Mouse (Mus musculus): ENCODE data around the gene Pck1. TPM values are rescaled to one million over a fixed set of nuclear protein-coding genes. Genes with fewer than 3 reads are reported as not detected.
A peak's percentile ranks its signal among the peaks of the same experiment; 100 is the strongest.

Gene Pck1
- polyA plus RNA-seq, 1 experiment from 2014 or later, result 17.9 TPM

- Histone ChIP-seq H3K4me1 (no peaks in the 10 kb centered on the region), H3K36me3 (no peaks in the 10 kb centered on the region), H3K27me3 (peaks cover 28% of the 10 kb centered on the region), H3K9ac (no peak overlapping the region), H3K9me3 (replicated peaks) (no peaks in the 10 kb centered on the region), H3K27ac (no peak overlapping the region), H3K4me2 (no peak overlapping the region), H3K4me3 (replicated peaks) (no peak overlapping the region)
- no peak for ATAC-seq (replicated peaks; ENCODE audit: low FRiP score)
- WGBS, result 89% methylated on average over 4 of the region's 4 CpGs
These were observed 26.5 kb upstream of the Pck1 start for GRCm38 (mm10) chr2:173126386-173126785.

- H3K27ac ChIP-seq, result 0 out of 2 replicates have a peak overlapping the region, but pooled peaks have one; percentile 13
- no peak overlapping the region for H3K4me3 ChIP-seq (replicated peaks)
- H3K27me3 ChIP-seq, result peaks cover 25% of the 10 kb centered on the region
- 65% methylated on average over 2 of the region's 2 CpGs for WGBS
- peaks cover 12% of the 10 kb centered on the region for H3K4me1 ChIP-seq
- H3K4me2 ChIP-seq, result no peak overlapping the region
- H3K36me3 ChIP-seq, result no peaks in the 10 kb centered on the region
- no peak overlapping the region for H3K9ac ChIP-seq
- peak; percentile 73 for ATAC-seq (replicated peaks; ENCODE audit: low FRiP score)
- H3K9me3 ChIP-seq (replicated peaks), result no peaks in the 10 kb centered on the region
These were observed 23.7 kb upstream of the Pck1 start for GRCm38 (mm10) chr2:173129111-173129510.

GRCm38 (mm10) chr2:173132262-173132661 lies 20.6 kb upstream of the Pck1 start:
- Histone ChIP-seq H3K27me3 (peaks cover 37% of the 10 kb centered on the region), H3K27ac (no peak overlapping the region), H3K9ac (no peak overlapping the region), H3K9me3 (replicated peaks) (no peaks in the 10 kb centered on the region), H3K36me3 (no peaks in the 10 kb centered on the region), H3K4me2 (no peak overlapping the region), H3K4me1 (peaks cover 12% of the 10 kb centered on the region), H3K4me3 (replicated peaks) (no peak overlapping the region)
- 41% methylated on average over 13 of the region's 13 CpGs for WGBS
- peak; percentile 64 for ATAC-seq (replicated peaks; ENCODE audit: low FRiP score)

- WGBS, result 39% methylated on average over 8 of the region's 8 CpGs
- peaks cover 42% of the 10 kb centered on the region for H3K27me3 ChIP-seq
- H3K4me2 ChIP-seq, result no peak overlapping the region
- peaks cover 12% of the 10 kb centered on the region for H3K4me1 ChIP-seq
- H3K27ac ChIP-seq, result no peak overlapping the region
- no peaks in the 10 kb centered on the region for H3K9me3 ChIP-seq (replicated peaks)
- H3K36me3 ChIP-seq, result no peaks in the 10 kb centered on the region
- no peak overlapping the region for H3K4me3 ChIP-seq (replicated peaks)
- peak; percentile 16; the same call in 1 of the 2 replicates for ATAC-seq (replicated peaks; ENCODE audit: low FRiP score)
- H3K9ac ChIP-seq, result no peak overlapping the region
These were observed 20.0 kb upstream of the Pck1 start for GRCm38 (mm10) chr2:173132794-173133300.

GRCm38 (mm10) chr2:173134695-173135094 lies 18.2 kb upstream of the Pck1 start:
- H3K9ac ChIP-seq, result no peak overlapping the region
- peaks cover 19% of the 10 kb centered on the region for H3K4me1 ChIP-seq
- H3K36me3 ChIP-seq, result no peaks in the 10 kb centered on the region
- H3K9me3 ChIP-seq (replicated peaks), result no peaks in the 10 kb centered on the region
- H3K27ac ChIP-seq, result no peak overlapping the region
- no peak for ATAC-seq (replicated peaks; ENCODE audit: low FRiP score)
- no peak overlapping the region for H3K4me2 ChIP-seq
- 48% methylated on average over 9 of the region's 9 CpGs for WGBS
- H3K27me3 ChIP-seq, result peaks cover 40% of the 10 kb centered on the region
- no peak overlapping the region for H3K4me3 ChIP-seq (replicated peaks)

GRCm38 (mm10) chr2:173138323-173139239 lies 14.3 kb upstream of the Pck1 start:
- Histone ChIP-seq H3K4me3 (replicated peaks) (no peak overlapping the region), H3K4me1 (peaks cover 8% of the 10 kb centered on the region), H3K4me2 (no peak overlapping the region), H3K9me3 (replicated peaks) (no peaks in the 10 kb centered on the region), H3K9ac (no peak overlapping the region), H3K36me3 (no peaks in the 10 kb centered on the region), H3K27me3 (peaks cover 53% of the 10 kb centered on the region), H3K27ac (no peak overlapping the region)
- 50% methylated on average over 15 of the region's 15 CpGs for WGBS
- no peak for ATAC-seq (replicated peaks; ENCODE audit: low FRiP score)

GRCm38 (mm10) chr2:173143611-173144010 lies 9.2 kb upstream of the Pck1 start:
- Histone ChIP-seq H3K4me3 (replicated peaks) (no peak overlapping the region), H3K9me3 (replicated peaks) (no peaks in the 10 kb centered on the region), H3K27ac (no peak overlapping the region), H3K4me2 (no peak overlapping the region), H3K9ac (no peak overlapping the region), H3K27me3 (peaks cover 47% of the 10 kb centered on the region), H3K36me3 (no peaks in the 10 kb centered on the region), H3K4me1 (peaks cover 7% of the 10 kb centered on the region; the same call in 1 of the 2 replicates)
- WGBS, result 57% methylated on average over 11 of the region's 11 CpGs
- ATAC-seq (replicated peaks; ENCODE audit: low FRiP score), result no peak

GRCm38 (mm10) chr2:173145808-173146207 lies 7.0 kb upstream of the Pck1 start:
- Histone ChIP-seq H3K4me2 (no peak overlapping the region), H3K36me3 (no peaks in the 10 kb centered on the region), H3K27ac (no peak overlapping the region), H3K9me3 (replicated peaks) (no peaks in the 10 kb centered on the region), H3K4me1 (peaks cover 4% of the 10 kb centered on the region; the same call in 1 of the 2 replicates), H3K4me3 (replicated peaks) (no peak overlapping the region), H3K9ac (no peak overlapping the region), H3K27me3 (peaks cover 38% of the 10 kb centered on the region)
- ATAC-seq (replicated peaks; ENCODE audit: low FRiP score), result no peak
- WGBS, result 59% methylated on average over 3 of the region's 3 CpGs

GRCm38 (mm10) chr2:173146728-173147127 lies 6.1 kb upstream of the Pck1 start:
- ATAC-seq (replicated peaks; ENCODE audit: low FRiP score), result no peak
- H3K9me3 ChIP-seq (replicated peaks), result no peaks in the 10 kb centered on the region
- H3K4me3 ChIP-seq (replicated peaks), result no peak overlapping the region
- peaks cover 7% of the 10 kb centered on the region; the same call in 1 of the 2 replicates for H3K4me1 ChIP-seq
- no peak overlapping the region for H3K9ac ChIP-seq
- WGBS, result 72% methylated on average over 6 of the region's 6 CpGs
- no peak overlapping the region for H3K4me2 ChIP-seq
- no peak overlapping the region for H3K27ac ChIP-seq
- H3K36me3 ChIP-seq, result no peaks in the 10 kb centered on the region
- peaks cover 32% of the 10 kb centered on the region for H3K27me3 ChIP-seq

- ATAC-seq (replicated peaks; ENCODE audit: low FRiP score), result no peak
- H3K9ac ChIP-seq, result no peak overlapping the region
- no peak overlapping the region for H3K4me3 ChIP-seq (replicated peaks)
- no peak overlapping the region for H3K4me2 ChIP-seq
- H3K27me3 ChIP-seq, result peaks cover 24% of the 10 kb centered on the region
- H3K27ac ChIP-seq, result no peak overlapping the region
- H3K4me1 ChIP-seq, result peaks cover 18% of the 10 kb centered on the region
- no peaks in the 10 kb centered on the region for H3K9me3 ChIP-seq (replicated peaks)
- WGBS, result 92% methylated on average over 5 of the region's 5 CpGs
- H3K36me3 ChIP-seq, result no peaks in the 10 kb centered on the region
These were observed 4.8 kb upstream of the Pck1 start for GRCm38 (mm10) chr2:173148001-173148400.

GRCm38 (mm10) chr2:173151352-173151751 lies 1.5 kb upstream of the Pck1 start:
- Histone ChIP-seq H3K4me1 (peaks cover 24% of the 10 kb centered on the region), H3K27me3 (peaks cover 7% of the 10 kb centered on the region; the same call in 1 of the 2 replicates), H3K9ac (no peak overlapping the region), H3K9me3 (replicated peaks) (no peaks in the 10 kb centered on the region), H3K4me2 (no peak overlapping the region), H3K27ac (no peak overlapping the region), H3K4me3 (replicated peaks) (no peak overlapping the region), H3K36me3 (no peaks in the 10 kb centered on the region)
- no peak for ATAC-seq (replicated peaks; ENCODE audit: low FRiP score)
- 68% methylated on average over 5 of the region's 5 CpGs for whole genome bisulfite sequencing

- Histone ChIP-seq H3K9me3 (replicated peaks) (no peaks in the 10 kb centered on the region), H3K9ac (no peak overlapping the region), H3K36me3 (no peaks in the 10 kb centered on the region), H3K27me3 (peaks cover 7% of the 10 kb centered on the region; the same call in 1 of the 2 replicates), H3K4me1 (peaks cover 24% of the 10 kb centered on the region), H3K4me3 (replicated peaks) (no peak overlapping the region), H3K4me2 (no peak overlapping the region), H3K27ac (0 out of 2 replicates have a peak overlapping the region, but pooled peaks have one; percentile 34)
- no peak for ATAC-seq (replicated peaks; ENCODE audit: low FRiP score)
- WGBS, result 89% methylated on average over 7 of the region's 7 CpGs
These were observed 1.0 kb upstream of the Pck1 start for GRCm38 (mm10) chr2:173151784-173152284.
